Mouse (Mus musculus): ENCODE measurements at regions not wholly inside any gene's neighbourhood (a gene's known extent, or its start where the extent isn't known, plus 50 kb on each side); places are given as distances from the start of the nearest gene placed in this dataset.

DNA sequence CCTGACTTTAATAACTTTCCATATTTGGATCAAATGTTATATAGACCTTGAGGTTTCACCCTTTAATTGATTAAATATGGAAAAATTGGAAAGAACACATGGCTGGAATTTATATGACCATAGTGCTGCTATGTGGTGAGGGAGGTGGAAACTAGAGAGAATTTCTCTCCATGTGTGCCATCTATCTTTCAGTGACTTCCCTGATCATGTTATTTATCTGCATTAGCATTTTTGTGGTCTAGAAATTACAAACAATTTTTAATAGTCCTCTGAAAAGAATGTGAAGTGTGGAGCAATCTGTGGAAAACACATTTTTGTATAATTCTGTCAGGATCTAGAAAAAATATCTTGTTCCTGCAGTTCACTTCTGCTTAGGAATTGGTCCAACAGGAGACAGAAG lies 152.2 kb upstream of the Thbs1 start:
- in situ Hi-C loops (cut with MboI, MseI): no loop called here

DNA sequence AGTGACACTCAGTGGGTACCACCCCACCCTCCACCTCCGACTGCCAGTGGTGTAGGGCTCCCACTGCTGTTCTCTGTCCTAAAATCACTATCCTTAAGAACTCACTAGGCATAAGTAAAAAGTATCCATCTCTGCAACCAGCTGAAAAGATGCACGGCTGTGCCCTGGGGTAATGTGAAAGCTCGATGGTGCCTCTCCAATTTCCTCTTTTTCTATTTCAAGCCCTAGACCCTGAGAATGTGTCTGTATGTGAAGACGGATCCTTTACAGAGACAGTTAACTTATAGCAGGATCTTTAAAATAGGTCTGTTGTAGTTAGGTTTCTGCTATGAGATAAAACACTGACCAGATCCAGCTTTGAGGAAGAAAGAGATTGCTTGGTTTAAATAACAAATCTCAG lies 149.1 kb upstream of the Thbs1 start:
- in situ Hi-C loops (cut with MboI, MseI): no loop called here

GRCm38 (mm10) chr2:117963526-117963925 lies 148.2 kb upstream of the Thbs1 start:
- in situ Hi-C loops (cut with MboI, MseI): no loop called here

DNA sequence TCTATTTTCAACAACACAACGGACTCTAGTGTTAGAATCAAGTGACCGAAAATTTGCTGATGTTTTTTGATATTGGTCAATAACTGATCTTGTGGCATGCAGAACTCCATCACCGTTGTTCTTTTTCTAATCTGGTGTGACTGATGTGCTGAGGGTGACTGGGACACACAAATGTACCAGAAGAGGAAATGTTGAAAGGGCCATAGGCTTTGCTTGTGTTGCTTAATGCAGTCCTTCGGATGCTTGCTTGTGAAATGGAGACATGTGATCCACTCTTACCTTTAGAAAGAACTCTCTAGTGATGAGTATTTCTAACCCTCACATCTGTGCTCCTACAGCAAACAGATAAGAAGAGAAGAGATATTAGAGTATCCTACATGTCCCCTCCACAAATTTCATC lies 145.9 kb upstream of the Thbs1 start:
- in situ Hi-C loops (cut with MboI, MseI): no loop called here

DNA sequence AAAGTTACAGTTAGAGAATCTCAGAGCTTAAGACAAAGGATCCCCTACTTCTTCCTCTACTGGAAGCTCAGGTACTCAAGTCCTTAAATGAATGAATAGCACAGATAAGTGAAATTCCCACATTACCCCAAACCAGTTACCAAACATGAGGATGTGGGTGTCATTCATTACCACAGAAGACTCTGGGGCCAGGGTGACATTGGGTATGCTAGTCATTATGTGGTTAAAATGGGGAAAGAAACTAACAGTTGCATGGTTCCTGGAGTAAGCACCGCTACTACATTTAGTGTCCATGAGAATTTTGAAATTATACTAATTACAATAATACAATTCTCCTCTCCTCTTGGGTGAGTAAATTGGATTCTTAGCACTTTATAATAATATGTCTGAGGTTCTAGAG lies 142.9 kb upstream of the Thbs1 start:
- in situ Hi-C loops (cut with MboI, MseI): no loop called here

GRCm38 (mm10) chr2:117970631-117971030 lies 141.0 kb upstream of the Thbs1 start:
- in situ Hi-C loops (cut with MboI, MseI): no loop called here

DNA sequence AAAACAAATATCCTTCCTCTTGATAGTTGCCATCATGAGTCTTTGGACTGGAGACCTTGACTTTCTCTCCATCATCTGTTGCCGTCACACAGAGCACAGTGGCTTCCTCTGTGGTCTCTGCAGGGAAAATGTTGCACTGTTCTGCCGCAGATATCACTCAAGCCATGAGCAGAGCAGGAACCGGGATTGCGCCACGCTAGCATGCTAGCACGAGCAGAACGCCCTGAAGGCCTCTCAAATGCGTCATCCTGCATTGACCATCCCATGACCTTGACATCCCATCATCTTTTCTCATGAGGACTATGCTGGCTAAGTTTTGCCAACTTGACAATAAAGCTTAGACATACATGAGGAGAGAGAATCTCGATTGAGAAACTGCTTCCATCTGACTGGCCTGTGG lies 134.6 kb upstream of the Thbs1 start:
- in situ Hi-C loops (cut with MboI, MseI): no loop called here

- in situ Hi-C loops (cut with MboI, MseI): no loop called here
Observed at GRCm38 (mm10) chr2:117980856-117981255, 130.8 kb upstream of the Thbs1 start.

DNA sequence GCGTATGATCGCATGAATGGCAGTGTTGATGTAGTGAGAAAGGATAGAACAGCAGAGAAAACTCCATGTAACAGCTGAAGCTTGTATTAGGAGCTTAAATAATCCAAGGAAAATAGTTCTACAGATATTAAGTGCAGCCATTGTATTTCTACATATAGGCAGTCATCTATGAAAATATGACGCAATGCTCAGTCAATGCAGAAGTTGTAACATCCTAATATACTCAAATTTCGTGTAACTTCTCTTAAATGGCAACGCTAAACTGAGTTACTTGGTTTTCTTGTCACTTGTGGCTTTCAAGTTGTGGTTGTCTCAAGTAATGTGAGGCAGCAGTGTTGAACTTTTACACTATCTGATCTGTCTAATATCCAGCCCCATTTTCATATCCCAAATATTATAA lies 127.1 kb upstream of the Thbs1 start:
- in situ Hi-C loops (cut with MboI, MseI): no loop called here

DNA sequence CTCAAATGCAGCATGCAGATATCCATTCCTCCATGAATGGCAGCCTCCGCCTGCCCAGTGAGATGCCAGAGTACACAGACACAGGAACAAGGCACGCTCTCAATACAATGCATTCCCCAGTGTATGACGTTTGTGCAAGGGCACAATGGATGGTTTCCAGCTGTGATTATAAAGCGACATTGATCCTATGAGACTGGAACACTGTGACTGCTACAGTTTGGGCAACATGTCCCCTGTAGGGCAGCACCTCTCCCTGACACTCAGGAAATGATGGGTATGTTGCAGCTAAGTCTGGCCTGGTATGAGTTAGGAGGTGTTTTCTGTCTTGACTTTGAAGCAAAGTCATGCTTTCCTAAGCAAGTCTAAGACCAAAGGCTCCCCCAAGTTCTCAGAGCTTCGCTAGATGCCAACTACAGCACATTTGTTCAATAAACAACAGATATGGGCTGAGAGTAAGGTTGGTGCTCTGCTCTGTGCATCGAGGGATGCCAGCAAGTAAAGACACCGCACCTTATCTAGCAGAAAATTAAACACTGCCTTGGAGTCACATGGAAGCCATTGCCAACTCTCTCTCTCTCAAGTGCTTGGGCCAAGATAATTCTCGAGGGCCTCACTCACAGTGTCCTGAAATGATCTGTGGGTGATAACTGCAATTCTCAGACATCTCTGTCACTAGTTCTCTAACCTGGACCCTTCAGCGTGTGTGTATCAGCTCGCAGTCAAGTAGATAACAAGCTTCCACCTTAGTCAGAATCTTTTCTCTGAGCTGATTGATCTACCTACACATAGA lies 124.1 kb upstream of the Thbs1 start:
- in situ Hi-C loops (cut with MboI, MseI): no loop called here

DNA sequence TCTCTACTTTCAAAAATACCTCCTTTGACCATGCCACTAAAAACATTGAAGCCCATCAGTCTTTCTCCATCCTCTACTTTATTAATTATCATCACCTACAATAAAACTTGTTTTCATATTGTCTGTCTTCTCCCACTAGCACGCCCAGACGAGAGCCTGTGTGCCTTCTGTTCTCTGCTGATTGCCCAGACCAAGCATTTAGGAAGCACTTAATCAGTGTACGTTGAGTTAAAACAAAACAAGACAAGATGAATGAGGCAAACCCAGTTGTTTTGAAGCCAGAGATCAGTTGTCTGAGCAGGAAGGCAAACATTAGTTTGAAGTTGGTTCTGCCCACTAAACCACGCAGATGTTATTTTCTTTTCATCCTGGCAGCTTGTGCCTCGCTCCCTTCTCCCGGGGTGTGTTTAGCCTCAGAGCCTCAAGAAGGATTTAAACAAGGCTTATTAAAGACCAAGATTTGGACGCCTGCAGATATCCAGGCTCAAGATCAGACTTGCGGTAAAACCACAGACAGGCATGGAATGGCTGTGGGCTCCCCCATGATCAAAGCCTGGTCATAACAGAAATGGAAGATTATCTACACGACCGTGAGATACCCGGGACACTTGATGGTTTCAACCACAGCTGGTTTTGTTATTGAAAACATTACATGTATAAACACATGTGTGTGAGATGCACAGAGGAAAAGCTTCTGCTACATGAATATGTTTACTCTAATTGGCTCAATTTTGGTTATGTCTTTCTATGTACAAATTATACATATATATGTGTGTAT lies 123.1 kb upstream of the Thbs1 start:
- in situ Hi-C loops (cut with MboI, MseI): no loop called here

DNA sequence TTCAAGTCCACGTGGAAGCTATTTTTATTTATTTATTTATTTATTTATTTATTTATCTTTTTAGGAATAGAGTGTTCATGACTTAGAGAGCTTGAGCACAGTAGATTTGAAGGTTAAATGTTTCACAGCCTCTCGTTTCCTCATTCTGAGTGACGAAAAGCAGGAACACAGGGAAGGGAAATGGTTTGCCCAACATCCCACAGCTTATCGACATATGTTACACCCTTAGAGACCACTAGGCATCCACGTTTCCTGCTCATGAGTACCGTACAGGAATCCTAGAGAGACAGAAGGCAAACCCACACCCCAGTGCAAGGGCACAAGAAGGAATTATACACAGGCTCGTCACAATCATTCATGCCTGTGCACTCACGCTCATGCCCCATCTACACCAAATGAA lies 122.5 kb upstream of the Thbs1 start:
- in situ Hi-C loops (cut with MboI, MseI): no loop called here

- in situ Hi-C loops (cut with MboI, MseI): no loop called here
Observed at GRCm38 (mm10) chr2:117996130-117997083, 115.3 kb upstream of the Thbs1 start.

DNA sequence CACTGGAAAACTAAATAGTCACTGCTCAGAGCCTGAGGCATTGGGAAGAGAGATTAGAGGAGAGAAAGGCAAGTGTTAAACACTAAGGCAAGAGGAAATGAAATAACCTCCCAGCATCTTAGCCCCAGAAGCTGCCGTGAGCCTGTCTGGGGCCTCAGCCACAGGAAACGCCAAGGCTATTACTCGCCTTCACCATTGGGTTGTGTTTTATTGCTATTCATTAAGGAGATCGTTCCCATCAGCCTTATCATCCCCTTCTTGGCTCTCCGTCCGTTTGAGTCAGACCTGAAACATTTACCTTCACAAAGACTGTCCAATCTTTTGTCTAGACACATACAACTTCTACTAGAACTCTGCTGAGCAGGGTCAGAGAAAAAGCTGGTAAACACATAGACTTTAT lies 112.0 kb upstream of the Thbs1 start:
- in situ Hi-C loops (cut with MboI, MseI): no loop called here

- in situ Hi-C loops (cut with MboI, MseI): no loop called here
Observed at GRCm38 (mm10) chr2:118004191-118004590, 107.5 kb upstream of the Thbs1 start.

DNA sequence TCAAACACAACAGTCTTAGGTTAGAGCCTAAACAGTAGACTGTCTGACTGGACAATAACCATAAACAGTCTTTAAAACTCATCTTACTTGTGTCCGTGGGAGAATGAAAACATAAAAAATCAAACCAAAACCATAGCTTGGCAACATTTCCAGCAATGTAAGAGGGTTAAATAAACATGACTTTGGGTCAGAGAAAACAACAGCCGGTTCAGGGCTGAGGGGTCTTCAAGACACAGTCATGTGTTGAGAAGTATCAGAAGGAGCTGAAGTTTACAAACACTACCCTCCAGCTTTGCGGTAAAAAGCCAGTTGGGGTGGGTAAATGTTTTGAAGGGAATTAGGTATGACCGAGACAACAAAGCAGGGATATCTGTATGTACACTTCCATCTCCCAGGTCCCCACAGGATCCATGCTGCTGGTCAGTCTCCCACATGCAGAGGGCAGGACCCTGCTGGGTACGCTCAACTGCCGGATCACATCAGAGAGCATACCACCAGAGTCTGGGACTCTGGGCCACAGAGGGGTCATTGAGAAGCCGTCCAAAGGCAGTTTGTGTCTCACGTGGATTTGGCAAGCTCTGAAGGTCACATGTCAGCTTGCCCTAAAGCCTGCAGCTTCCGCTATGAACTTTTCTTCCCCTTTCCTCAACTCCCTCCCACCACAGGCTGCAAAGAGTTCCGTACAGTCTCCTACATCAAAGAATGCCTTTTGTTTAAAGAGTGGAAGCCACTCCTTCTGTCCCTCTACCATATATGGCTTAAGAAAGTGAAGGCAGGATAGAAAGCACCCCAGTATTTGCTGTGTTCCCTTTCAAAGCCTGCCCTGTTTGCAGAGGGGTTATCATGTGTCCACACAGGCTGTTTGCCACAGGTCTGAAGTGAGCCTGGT lies 103.9 kb upstream of the Thbs1 start:
- in situ Hi-C loops (cut with MboI, MseI): no loop called here

GRCm38 (mm10) chr2:118011679-118012078 lies 100.0 kb upstream of the Thbs1 start:
- in situ Hi-C loops (cut with MboI, MseI): no loop called here

DNA sequence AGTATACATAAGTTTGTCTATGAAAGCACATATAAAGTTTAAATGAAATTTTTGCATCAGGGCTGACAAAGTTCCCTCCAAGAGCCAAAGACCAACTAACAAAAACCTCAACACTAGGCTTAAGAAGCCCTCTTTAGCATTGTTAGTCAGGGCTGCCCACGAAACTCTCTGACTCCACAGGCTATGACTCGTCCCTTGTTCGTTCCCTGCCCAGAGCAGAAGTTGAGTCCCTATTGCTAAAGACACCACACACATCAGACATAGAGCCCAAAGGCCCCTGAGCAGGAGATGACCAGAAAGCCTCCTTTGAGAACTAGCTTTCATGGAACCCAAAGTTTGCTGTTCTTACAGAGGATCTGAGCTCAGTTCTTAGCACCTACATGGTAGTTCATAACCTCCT lies 99.5 kb upstream of the Thbs1 start:
- in situ Hi-C loops (cut with MboI, MseI): no loop called here

GRCm38 (mm10) chr2:118013156-118013555 lies 98.5 kb upstream of the Thbs1 start:
- in situ Hi-C loops (cut with MboI, MseI): no loop called here

GRCm38 (mm10) chr2:118015182-118015581 lies 96.5 kb upstream of the Thbs1 start:
- in situ Hi-C loops (cut with MboI, MseI): no loop called here

All from regulatory T cell (primary cell).